Mouse (Mus musculus): ENCODE results near the gene BC035044.

GRCm38 (mm10) chr6:128856250-128856649, 34.7 kb downstream of the BC035044 start:
- TF ChIP-seq CTCF (IDR thresholded peaks at IDR 0.05; ENCODE audit: low read depth, low read length) (no peak), POLR2A (IDR thresholded peaks at IDR 0.05; ENCODE audit: borderline replicate concordance, low read depth, low read length) (no peak)

Data from bone marrow macrophage, adult 2 months (primary cell).